ENCODE assay signal across 27 mouse cellular contexts in the genomic region with DNA sequence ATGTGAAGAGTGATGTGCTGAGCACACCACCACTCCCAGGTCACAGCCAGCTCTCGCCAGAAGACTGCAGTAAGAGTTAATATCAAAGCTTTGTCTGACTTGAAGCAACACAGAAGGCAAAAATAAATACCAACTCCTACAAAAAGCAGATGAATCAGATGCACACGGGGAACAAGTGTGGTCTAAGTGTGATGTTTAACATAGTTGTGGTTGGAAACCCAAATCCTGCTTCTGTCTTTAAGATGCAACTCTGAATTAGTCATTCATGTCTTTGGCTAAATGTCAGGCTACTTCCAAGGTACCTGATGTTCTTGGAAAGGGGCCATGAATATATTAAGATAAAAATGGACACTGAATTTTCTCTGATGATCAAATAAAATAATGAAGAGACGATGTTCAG.
DNase-seq lines count a peak whose midpoint lies in the region; TF ChIP-seq lines count a peak whose summit lies in the region.
"Had no signal": no experiment of that assay in that cellular context is flagged by ENCODE, and none has a peak within 500 bp of the region (broad histone marks: within the 10 kb centered on the region; RNA-seq: fewer than 3 reads in every experiment).

No protein-coding gene starts in this region.

- H3K4me3 ChIP-seq in C2C12 (ENCODE audit: insufficient read depth, poor library complexity, severe bottlenecking) (no peak overlapping the region), macrophage (ENCODE audit: inconsistent target) (no peak overlapping the region)
- no peak overlapping the region for H3K4me3 ChIP-seq in bone marrow macrophage, adult 2 months (ENCODE audit: insufficient read depth, low read length)
- H3K4me3 ChIP-seq: embryonic facial prominence, embryonic 15.5 days; forebrain, embryonic 15.5 days; heart, embryonic 13.5 days; limb, embryonic 13.5 days; liver, embryonic 12.5 days; midbrain, embryonic 10.5 days; midbrain, embryonic 15.5 days had no signal

- TF ChIP-seq POLR2A in bone marrow macrophage, adult 2 months (IDR thresholded peaks at IDR 0.05; ENCODE audit: borderline replicate concordance, low read depth, low read length) = no peak

- no peak for TF ChIP-seq CTCF in C2C12 (IDR thresholded peaks at IDR 0.05; ENCODE audit: control insufficient read depth, insufficient read depth, insufficient read length)
- TF ChIP-seq CTCF in bone marrow macrophage, adult 2 months (IDR thresholded peaks at IDR 0.05; ENCODE audit: low read depth, low read length) = no peak

- H3K79me3 ChIP-seq in C2C12 (ENCODE audit: low read depth) = peaks cover 21% of the 10 kb centered on the region

- H3K27ac ChIP-seq in bone marrow macrophage, adult 2 months (ENCODE audit: insufficient read depth, low read depth, low read length) = 0 out of 2 replicates have a peak overlapping the region, but pooled peaks have one; percentile 12
- H3K27ac ChIP-seq in macrophage = peak overlapping the region; percentile 68
- H3K27ac ChIP-seq: embryonic facial prominence, embryonic 15.5 days; forebrain, embryonic 15.5 days; heart, embryonic 13.5 days; hindbrain, embryonic 14.5 days; limb, embryonic 13.5 days; liver, embryonic 12.5 days; midbrain, embryonic 10.5 days; midbrain, embryonic 15.5 days; stomach, postnatal 0 days had no signal

- H3K79me2 ChIP-seq in C2C12 (ENCODE audit: control insufficient read depth, insufficient read depth) (peaks cover 45% of the 10 kb centered on the region), macrophage (ENCODE audit: inconsistent target) (peaks cover 43% of the 10 kb centered on the region)

- peaks cover 31% of the 10 kb centered on the region for H3K4me1 ChIP-seq in bone marrow macrophage, adult 2 months (ENCODE audit: control insufficient read depth, insufficient read depth, low read length)
- H3K4me1 ChIP-seq: embryonic facial prominence, embryonic 15.5 days; limb, embryonic 13.5 days; midbrain, embryonic 10.5 days had no signal

- DNase-seq in 3T3-L1 (ENCODE audit: low read depth, low spot score) = peak; percentile 97
- DNase-seq in thymus, postnatal 4 days = no peak
- DNase-seq in thymus, adult 18-20 months = no peak
- DNase-seq in spleen, postnatal 4 days (ENCODE audit: low spot score in 2 of 2) = no peak
- DNase-seq: adrenal gland, postnatal 10 days; cerebellum, adult 11-12 months; cerebellum, postnatal 10 days; gastrocnemius, postnatal 10 days; heart, postnatal 10 days; kidney, adult 11 months; kidney, postnatal 14 days; layer of hippocampus, adult 9-11 months; lung, adult 18-20 months; lung, postnatal 14 days; right cerebral cortex, postnatal 25 days had no signal

- 87% methylated on average over 3 of the region's 3 CpGs for WGBS in macrophage (ENCODE audit: missing documents)

- H3ac ChIP-seq in C2C12 (ENCODE audit: control insufficient read depth, insufficient read length, low read depth) = no peak overlapping the region

- peaks cover 8% of the 10 kb centered on the region for H3K36me3 ChIP-seq in C2C12 (ENCODE audit: control insufficient read depth, insufficient read depth)
- H3K36me3 ChIP-seq in macrophage (ENCODE audit: inconsistent target) = no peaks in the 10 kb centered on the region
- H3K36me3 ChIP-seq: embryonic facial prominence, embryonic 15.5 days; forebrain, embryonic 15.5 days; limb, embryonic 13.5 days; midbrain, embryonic 10.5 days; midbrain, embryonic 15.5 days had no signal

- no peaks in the 10 kb centered on the region for H3K27me3 ChIP-seq in C2C12 (ENCODE audit: control insufficient read depth, insufficient read depth, insufficient read length)
- H3K27me3 ChIP-seq: embryonic facial prominence, embryonic 15.5 days; forebrain, embryonic 15.5 days; heart, embryonic 13.5 days; limb, embryonic 13.5 days; liver, embryonic 12.5 days; midbrain, embryonic 15.5 days had no signal

TF ChIP-seq in C2C12, 6 proteins besides CTCF, POLR2A, EP300 and RAD21:
- TF ChIP-seq MYOG (IDR thresholded peaks at IDR 0.05; ENCODE audit: control insufficient read depth, extremely low read depth, insufficient read length) (no peak), FOSL1 (IDR thresholded peaks at IDR 0.05; ENCODE audit: insufficient read depth, low read length, poor library complexity, severe bottlenecking) (peak; percentile 52), CEBPB (IDR thresholded peaks at IDR 0.05; ENCODE audit: low read depth) (peak; percentile 50), MYOD1 (IDR thresholded peaks at IDR 0.05; ENCODE audit: control insufficient read depth, insufficient read length, low read depth) (no peak), MAX (IDR thresholded peaks at IDR 0.05) (no peak), USF1 (IDR thresholded peaks at IDR 0.05; ENCODE audit: low read depth) (no peak)
